Mouse (Mus musculus) neural tube, embryonic 12.5 days (tissue): ENCODE results near the gene Spag7. TPM values are rescaled to one million over a fixed set of nuclear protein-coding genes. Genes with fewer than 3 reads are reported as not detected.

Source experiments
- ATAC-seq: fragments of 200-750 bp; cut with Nextera tagmentation; 2 replicates; pipeline ENCODE4 v1.8.0; 2017; ENCODE audit warnings: low read depth, mild to moderate bottlenecking, moderate TSS enrichment, moderate library complexity; ENCODE audit not compliant: low FRiP score
- H3K27ac ChIP-seq: fragments of 300-500 bp; sonication (generic); 2 replicates; pipeline ENCODE4 v1.5.1; 2016
- H3K27me3 ChIP-seq: fragments of 300-500 bp; sonication (generic); replicated peaks from 2 replicates; pipeline ENCODE4 v1.6.1; 2016; ENCODE audit warnings: mild to moderate bottlenecking
- H3K36me3 ChIP-seq: fragments of 300-500 bp; sonication (generic); 2 replicates; pipeline ENCODE4 v1.6.1; 2016; ENCODE audit warnings: mild to moderate bottlenecking
- H3K4me1 ChIP-seq: fragments of 300-500 bp; sonication (generic); 2 replicates; pipeline ENCODE4 v1.6.1; 2016
- H3K4me2 ChIP-seq: fragments of 300-500 bp; sonication (generic); replicated peaks from 2 replicates; pipeline ENCODE4 v1.6.1; 2016; ENCODE audit warnings: mild to moderate bottlenecking
- H3K4me3 ChIP-seq: fragments of 300-500 bp; sonication (generic); 2 replicates; pipeline ENCODE4 v1.5.1; 2016
- H3K9ac ChIP-seq: fragments of 300-500 bp; sonication (generic); 2 replicates; pipeline ENCODE4 v1.6.1; 2016; ENCODE audit warnings: mild to moderate bottlenecking
- H3K9me3 ChIP-seq: fragments of 300-500 bp; sonication (generic); 2 replicates; pipeline ENCODE4 v1.6.1; 2016; ENCODE audit warnings: mild to moderate bottlenecking
- WGBS: fragments of 180-500 bp; shearing (Covaris S2); methylation state at CpG from one replicate; pipeline ENCODE4 v1.1.7; 2016; 5-methylcytosine and 5-hydroxymethylcytosine counted together
- polyA plus RNA-seq: library from polyadenylated mRNA; unstranded; fragments of >200 nt; fragmentation: Nextera tagmentation; extraction: Ambion mirVana; gene quantifications from 2 replicates; pipeline ENCODE4 v1.2.1, GENCODE M21; 2016

Gene Spag7
- polyA plus RNA-seq, 1 experiment from 2014 or later: 154 TPM

DNA sequence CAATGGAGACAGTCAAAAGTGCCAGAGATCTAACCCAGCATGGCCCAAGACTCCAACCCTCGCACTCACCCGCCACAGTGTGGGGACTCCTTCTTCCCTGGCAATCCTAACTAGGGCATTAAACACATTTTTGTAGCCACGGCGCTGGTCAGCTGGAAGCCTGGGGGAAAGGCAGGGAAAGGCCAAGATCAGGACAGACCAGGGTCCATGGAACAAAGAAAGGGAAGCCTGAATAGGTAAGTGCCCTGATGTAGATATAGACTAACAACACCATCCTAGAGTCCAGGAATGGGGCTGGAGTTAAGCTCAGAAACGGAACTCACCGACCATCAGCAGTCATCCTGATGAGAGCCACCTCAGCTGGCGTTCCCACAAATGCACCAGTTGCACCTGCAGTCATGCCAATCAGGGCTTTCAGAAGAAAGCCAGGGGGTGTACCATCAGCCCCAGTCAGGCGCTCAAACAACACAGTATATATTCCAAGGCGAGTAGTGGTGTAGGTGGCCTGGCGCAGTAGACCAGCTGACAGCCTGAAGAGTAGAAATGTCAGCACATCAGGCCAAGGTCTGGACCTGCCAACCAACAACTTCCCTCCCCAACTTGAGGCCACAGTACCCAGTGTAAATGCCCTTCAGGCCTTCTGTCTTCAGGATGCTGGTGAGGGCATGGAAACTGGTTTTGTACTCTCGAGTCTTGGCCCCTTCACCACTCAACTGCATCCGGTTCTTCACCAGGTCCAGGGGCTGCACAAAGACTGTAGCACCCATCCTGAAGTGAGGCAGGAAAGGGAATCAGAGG is 23.6 kb downstream of the Spag7 start:
- H3K4me3 ChIP-seq: peak overlapping the region; percentile 67
- H3K4me1 ChIP-seq: peaks cover 33% of the 10 kb centered on the region
- ATAC-seq: no peak
- 93% methylated on average over 12 of the region's 12 CpGs for WGBS
- no peaks in the 10 kb centered on the region; the same call in 1 of the 2 replicates for H3K27me3 ChIP-seq
- H3K4me2 ChIP-seq: peak overlapping the region; percentile 86
- no peak overlapping the region for H3K27ac ChIP-seq
- H3K36me3 ChIP-seq: peaks cover 44% of the 10 kb centered on the region
- H3K9ac ChIP-seq: peak overlapping the region; percentile 81
- no peaks in the 10 kb centered on the region for H3K9me3 ChIP-seq

DNA sequence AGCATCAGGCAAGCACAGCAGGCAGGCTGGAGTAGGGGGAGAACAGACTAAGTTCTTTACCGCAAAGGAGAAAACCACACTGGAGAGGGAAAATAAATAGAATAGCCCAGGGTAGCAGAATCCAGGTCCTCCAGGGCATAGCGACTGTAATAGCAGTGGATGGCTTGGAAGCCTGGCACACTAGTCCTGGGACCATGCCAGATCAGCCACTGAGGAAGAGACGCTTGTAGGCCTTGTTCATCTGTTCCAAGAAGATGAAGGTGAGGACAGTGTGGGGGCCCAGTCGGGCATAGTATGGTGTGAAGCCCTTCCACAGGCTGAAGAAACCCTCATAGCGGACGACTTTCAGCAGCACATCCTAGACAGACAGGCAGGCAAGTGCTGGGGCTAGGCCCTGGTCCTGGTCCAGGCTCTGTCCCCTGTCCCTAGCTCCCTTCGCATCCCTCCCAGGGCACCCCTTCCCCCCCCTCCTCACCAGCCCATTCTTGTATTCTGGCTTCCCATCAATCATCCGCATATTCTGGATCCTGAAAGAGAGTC is 24.6 kb downstream of the Spag7 start:
- H3K9ac ChIP-seq: 0 out of 2 replicates have a peak overlapping the region, but pooled peaks have one; percentile 21

DNA sequence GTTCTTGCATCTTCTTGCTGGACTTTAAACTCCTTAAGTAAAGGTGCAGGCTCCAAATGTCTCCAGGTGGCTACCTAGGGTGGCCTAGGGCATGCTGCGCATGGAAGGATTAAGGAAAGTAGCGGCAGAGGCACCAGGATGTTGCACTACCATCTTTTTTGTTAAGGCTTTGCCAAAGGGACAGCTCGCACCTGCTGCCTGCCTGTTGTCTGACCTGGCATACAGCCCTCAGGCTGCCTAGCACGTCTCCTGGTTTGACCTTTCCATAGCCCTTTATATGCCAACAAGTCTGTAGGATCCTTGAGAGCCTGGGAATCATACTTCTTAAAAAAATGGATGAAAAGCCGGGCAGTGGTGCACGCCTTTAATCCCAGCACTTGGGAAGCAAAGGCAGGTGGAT is 26.2 kb downstream of the Spag7 start:
- Histone ChIP-seq H3K4me3 (no peak overlapping the region), H3K27ac (no peak overlapping the region), H3K9me3 (no peaks in the 10 kb centered on the region), H3K36me3 (peaks cover 26% of the 10 kb centered on the region), H3K9ac (no peak overlapping the region), H3K4me2 (no peak overlapping the region), H3K4me1 (peaks cover 19% of the 10 kb centered on the region), H3K27me3 (no peaks in the 10 kb centered on the region; the same call in 1 of the 2 replicates)
- WGBS: 92% methylated on average over 6 of the region's 6 CpGs
- no peak for ATAC-seq

More for the DNA sequence above, 24.6 kb downstream of the Spag7 start:
- peaks cover 32% of the 10 kb centered on the region for H3K4me1 ChIP-seq
- no peak overlapping the region for H3K27ac ChIP-seq
- no peak overlapping the region for H3K4me2 ChIP-seq
- no peaks in the 10 kb centered on the region for H3K9me3 ChIP-seq
- no peak for ATAC-seq
- H3K4me3 ChIP-seq: no peak overlapping the region
- H3K36me3 ChIP-seq: peaks cover 34% of the 10 kb centered on the region
- no peaks in the 10 kb centered on the region; the same call in 1 of the 2 replicates for H3K27me3 ChIP-seq
- WGBS: 96% methylated on average over 8 of the region's 8 CpGs

DNA sequence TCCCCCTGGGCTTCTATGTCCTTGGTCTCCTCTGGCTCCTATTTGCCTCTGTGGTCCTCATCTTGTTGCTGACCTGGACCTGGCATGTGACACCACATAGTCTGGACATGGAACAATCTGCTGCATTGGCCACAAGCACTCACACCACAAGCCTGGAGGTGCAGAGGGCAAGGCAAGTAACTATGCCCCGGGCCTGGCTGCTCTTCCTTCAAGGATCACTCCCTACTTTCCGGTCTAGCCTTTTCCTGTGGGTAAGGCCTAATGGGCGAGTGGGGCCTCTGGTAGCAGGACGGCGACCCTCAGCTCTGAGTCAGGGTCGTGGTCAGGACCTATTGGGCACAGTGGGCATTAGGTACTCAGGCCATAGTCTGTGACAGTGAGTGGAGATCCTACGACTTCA is 28.0 kb downstream of the Spag7 start:
- Histone ChIP-seq H3K4me2 (no peak overlapping the region), H3K27me3 (no peaks in the 10 kb centered on the region; the same call in 1 of the 2 replicates), H3K4me3 (no peak overlapping the region), H3K9ac (no peak overlapping the region), H3K36me3 (peaks cover 26% of the 10 kb centered on the region), H3K27ac (no peak overlapping the region), H3K4me1 (peaks cover 13% of the 10 kb centered on the region), H3K9me3 (no peaks in the 10 kb centered on the region)
- ATAC-seq: no peak
- WGBS: 86% methylated on average over 7 of the region's 7 CpGs

DNA sequence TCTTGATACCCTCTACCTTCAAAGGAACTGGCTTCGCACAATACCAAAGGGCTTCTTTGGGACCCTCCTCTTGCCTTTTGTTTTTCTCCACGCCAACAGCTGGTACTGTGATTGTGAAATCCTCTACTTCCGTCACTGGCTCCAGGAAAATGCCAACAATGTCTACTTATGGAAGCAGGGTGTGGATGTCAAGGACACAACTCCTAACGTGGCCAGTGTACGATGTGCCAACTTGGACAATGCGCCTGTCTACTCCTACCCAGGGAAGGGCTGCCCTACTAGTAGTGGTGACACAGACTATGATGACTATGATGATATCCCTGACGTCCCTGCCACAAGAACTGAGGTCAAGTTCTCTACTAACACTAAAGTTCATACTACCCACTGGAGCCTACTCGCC is 29.2 kb downstream of the Spag7 start:
- no peak overlapping the region for H3K4me3 ChIP-seq
- WGBS: 84% methylated on average over 8 of the region's 8 CpGs
- H3K9me3 ChIP-seq: no peaks in the 10 kb centered on the region
- no peak for ATAC-seq
- no peak overlapping the region for H3K9ac ChIP-seq
- H3K4me2 ChIP-seq: no peak overlapping the region
- no peaks in the 10 kb centered on the region; the same call in 1 of the 2 replicates for H3K27me3 ChIP-seq
- H3K27ac ChIP-seq: no peak overlapping the region
- 0 out of 2 replicates have a peak, but pooled peaks cover under 1% of the 10 kb centered on the region for H3K4me1 ChIP-seq
- H3K36me3 ChIP-seq: peaks cover 18% of the 10 kb centered on the region

DNA sequence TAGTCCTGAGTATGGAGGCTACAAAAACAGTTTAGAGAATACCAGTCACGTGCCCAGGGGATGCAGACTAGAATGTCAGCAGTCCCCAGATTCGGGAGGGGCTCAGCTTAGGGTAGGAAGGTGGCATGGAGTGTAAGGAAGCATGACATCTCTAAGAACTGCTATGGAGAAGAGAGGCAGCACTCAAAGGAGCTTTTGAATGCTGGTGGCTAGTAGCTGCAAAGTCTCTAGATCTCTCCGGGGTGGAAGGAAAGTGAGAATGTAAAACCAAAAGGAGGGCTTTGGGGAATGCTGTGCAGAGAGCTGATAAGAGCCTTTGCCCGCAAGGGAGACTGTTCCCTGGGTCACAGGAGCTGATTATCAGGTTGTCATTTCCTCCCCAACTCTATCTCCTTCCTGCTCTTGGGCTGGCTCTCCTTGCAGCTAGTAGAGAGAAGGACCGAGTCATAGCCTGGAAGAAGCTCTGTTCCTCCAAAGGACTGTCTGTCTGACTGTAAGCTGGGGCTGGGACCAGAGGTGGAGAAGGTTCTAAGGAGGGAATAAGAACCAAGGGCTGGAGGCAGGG is 30.4 kb downstream of the Spag7 start, which contains the start of gene Gp1ba:
TSS of gene Gp1ba (plus strand) at position 409 of the 565 bp plus-strand sequence.
- H3K4me2 ChIP-seq: no peak within 1 kb of the TSS
- no peak within 1 kb of the TSS for H3K4me3 ChIP-seq
- H3K9me3 ChIP-seq: no peaks in the 10 kb centered on the region
- H3K9ac ChIP-seq: no peak within 1 kb of the TSS
- H3K36me3 ChIP-seq: peaks cover 8% of the 10 kb centered on the region; the same call in 1 of the 2 replicates
- no peaks in the 10 kb centered on the region for H3K4me1 ChIP-seq
- H3K27ac ChIP-seq: no peak within 1 kb of the TSS
- 59% methylated on average over 5 of the region's 5 CpGs for WGBS
- no peaks in the 10 kb centered on the region; the same call in 1 of the 2 replicates for H3K27me3 ChIP-seq
- no peak for ATAC-seq

DNA sequence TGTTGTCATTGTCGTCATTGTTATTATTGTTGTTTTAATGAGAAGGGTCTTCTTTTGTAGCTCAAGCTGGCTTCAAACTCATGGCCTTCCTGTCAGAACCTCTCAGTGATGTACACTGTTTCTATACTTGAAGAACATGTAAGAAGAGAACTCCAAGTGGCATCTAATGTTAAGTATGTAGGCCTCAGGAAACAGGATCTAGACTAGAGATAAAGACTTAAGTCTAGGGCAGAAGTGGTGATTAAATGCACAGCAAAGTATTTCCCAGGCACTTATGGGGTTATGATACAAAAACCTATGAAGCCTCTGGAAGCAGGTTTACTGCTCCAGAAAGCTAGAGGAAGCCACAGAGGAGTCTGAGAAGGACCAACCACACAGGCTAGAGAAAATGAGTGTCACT is 30.9 kb downstream of the Spag7 start:
- H3K4me3 ChIP-seq: no peak overlapping the region
- H3K9ac ChIP-seq: no peak overlapping the region
- ATAC-seq: no peak
- no peak overlapping the region for H3K4me2 ChIP-seq
- H3K9me3 ChIP-seq: no peaks in the 10 kb centered on the region
- no peaks in the 10 kb centered on the region for H3K4me1 ChIP-seq
- WGBS: 81% methylated on average over 1 of the region's 1 CpGs
- no peak overlapping the region for H3K27ac ChIP-seq
- no peaks in the 10 kb centered on the region; the same call in 1 of the 2 replicates for H3K27me3 ChIP-seq
- peaks cover 5% of the 10 kb centered on the region; the same call in 1 of the 2 replicates for H3K36me3 ChIP-seq

DNA sequence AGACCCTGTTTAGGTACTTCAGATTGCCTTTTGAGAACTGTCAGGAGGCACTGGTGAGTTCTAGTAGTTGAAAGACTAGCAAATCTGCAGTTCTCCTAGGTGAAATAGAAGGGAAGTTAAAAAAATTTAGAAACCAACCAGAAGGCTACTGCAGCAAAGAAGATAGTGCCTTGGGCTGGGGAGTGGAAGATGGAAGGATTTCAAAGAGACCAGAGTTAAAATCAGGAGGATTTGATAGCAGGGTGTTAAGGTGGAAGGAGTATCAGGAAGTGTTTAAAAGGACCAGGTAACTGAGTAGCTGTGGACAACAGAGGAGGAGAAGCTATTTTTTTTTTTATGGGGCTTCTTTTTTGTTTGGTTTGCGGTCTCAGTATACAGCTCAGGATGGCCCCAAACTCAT is 31.5 kb downstream of the Spag7 start:
- WGBS: 88% methylated on average over 1 of the region's 1 CpGs
- H3K9me3 ChIP-seq: no peaks in the 10 kb centered on the region
- no peak overlapping the region for H3K9ac ChIP-seq
- no peak overlapping the region for H3K4me3 ChIP-seq
- H3K36me3 ChIP-seq: peaks cover under 1% of the 10 kb centered on the region; the same call in 1 of the 2 replicates
- no peak overlapping the region for H3K4me2 ChIP-seq
- H3K27ac ChIP-seq: no peak overlapping the region
- no peak for ATAC-seq
- no peaks in the 10 kb centered on the region; the same call in 1 of the 2 replicates for H3K27me3 ChIP-seq
- no peaks in the 10 kb centered on the region for H3K4me1 ChIP-seq

DNA sequence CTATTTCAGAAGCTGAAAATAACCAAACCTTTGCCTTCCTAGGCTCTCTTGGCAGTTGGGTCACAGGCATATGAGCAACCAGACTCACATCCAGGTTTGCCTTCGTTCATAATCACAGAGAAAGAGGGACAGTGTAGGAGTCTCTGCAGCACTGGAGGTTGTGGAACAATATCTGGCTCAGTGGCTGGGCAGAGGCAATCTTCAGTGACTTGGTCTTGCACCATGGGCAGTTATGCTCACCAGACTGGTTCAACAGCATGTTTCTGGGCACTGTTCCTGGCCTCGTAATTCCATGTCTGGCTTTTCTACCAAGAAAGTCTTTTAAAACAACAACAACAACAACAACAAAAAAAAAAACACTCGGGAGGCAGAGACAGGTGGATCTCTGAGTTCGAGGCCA is 33.6 kb downstream of the Spag7 start:
- Histone ChIP-seq H3K9ac (no peak overlapping the region), H3K4me1 (no peaks in the 10 kb centered on the region), H3K9me3 (no peaks in the 10 kb centered on the region), H3K4me3 (no peak overlapping the region), H3K27me3 (no peaks in the 10 kb centered on the region; the same call in 1 of the 2 replicates), H3K36me3 (no peaks in the 10 kb centered on the region), H3K4me2 (no peak overlapping the region), H3K27ac (no peak overlapping the region)
- no peak for ATAC-seq
- WGBS: 84% methylated on average over 4 of the region's 4 CpGs

DNA sequence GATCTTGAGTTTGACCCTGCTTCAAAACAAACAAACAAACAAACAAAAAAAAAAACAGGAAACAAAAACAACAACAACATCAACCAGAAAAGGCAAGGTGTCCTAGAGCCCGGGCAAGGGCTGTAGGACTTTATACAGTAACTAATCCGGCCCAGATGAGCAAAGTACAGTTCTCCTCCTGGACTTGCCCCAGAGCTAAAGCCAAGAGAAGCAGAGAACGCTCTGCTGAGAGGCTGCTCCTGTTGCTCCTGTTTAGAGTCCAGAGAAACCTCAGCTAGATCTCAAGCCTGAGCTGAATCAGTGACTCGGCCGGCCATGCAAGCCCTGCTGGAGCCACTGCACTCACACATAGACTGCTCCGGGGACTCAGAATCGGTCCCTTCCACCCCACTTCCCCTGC is 39.1 kb downstream of the Spag7 start:
- 84% methylated on average over 7 of the region's 7 CpGs for WGBS
- no peaks in the 10 kb centered on the region for H3K27me3 ChIP-seq

DNA sequence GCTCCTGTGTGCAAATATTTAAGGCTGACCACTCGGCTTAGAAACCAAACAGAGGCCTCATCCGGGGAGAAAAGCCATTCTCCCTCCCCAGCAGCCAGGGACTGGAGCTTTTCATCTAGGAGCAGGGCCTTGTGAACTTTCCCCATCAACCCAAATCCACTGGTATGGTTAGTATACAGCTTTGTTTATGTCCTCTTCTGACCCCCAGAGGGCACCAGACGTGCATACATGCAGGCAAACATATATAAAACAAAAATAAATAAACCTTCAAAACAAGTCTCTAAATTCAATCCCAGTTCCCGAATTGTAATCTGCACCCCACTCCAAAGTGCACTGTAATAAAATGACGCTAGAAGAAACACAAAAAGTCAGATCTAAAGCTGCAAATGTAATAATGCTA is 39.7 kb downstream of the Spag7 start:
- Histone ChIP-seq H3K4me3 (no peak overlapping the region), H3K4me2 (no peak overlapping the region), H3K9me3 (no peaks in the 10 kb centered on the region), H3K4me1 (no peaks in the 10 kb centered on the region), H3K9ac (no peak overlapping the region), H3K27ac (no peak overlapping the region), H3K36me3 (no peaks in the 10 kb centered on the region), H3K27me3 (no peaks in the 10 kb centered on the region)
- WGBS: 58% methylated on average over 5 of the region's 5 CpGs
- ATAC-seq: no peak

More for the DNA sequence above, 39.1 kb downstream of the Spag7 start:
- no peak overlapping the region for H3K27ac ChIP-seq
- no peaks in the 10 kb centered on the region for H3K4me1 ChIP-seq
- H3K4me3 ChIP-seq: no peak overlapping the region
- ATAC-seq: no peak
- H3K4me2 ChIP-seq: no peak overlapping the region
- H3K9me3 ChIP-seq: no peaks in the 10 kb centered on the region
- H3K9ac ChIP-seq: no peak overlapping the region
- H3K36me3 ChIP-seq: no peaks in the 10 kb centered on the region

DNA sequence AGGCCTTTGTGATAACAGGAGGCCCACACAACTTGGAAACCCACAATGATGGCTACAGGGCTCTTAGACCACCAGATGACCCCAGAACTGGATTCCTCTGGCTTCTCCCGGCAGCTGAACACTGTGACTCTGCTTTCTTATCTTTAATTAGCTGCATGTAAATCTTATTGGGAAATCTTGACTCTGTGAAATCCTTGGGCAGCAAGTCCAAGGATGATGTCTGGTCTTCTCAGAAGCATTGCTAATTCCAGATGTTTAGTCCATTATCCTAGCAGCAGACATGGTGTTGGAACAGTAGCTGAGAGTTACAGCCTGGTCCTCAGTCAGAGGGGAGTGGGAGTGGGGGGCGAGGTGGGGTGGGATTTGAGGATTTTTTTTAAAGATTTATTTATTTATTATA is 40.8 kb downstream of the Spag7 start:
- Histone ChIP-seq H3K36me3 (no peaks in the 10 kb centered on the region), H3K9me3 (no peaks in the 10 kb centered on the region), H3K4me3 (no peak overlapping the region), H3K27ac (no peak overlapping the region), H3K4me2 (no peak overlapping the region), H3K9ac (no peak overlapping the region), H3K4me1 (no peaks in the 10 kb centered on the region), H3K27me3 (no peaks in the 10 kb centered on the region)
- ATAC-seq: no peak
- WGBS: 78% methylated on average over 2 of the region's 2 CpGs
